Mouse (Mus musculus) cerebellum, adult 2 months (tissue): ENCODE results near the gene Hectd4.

Experiments
- CTCF ChIP-seq: fragments of 200-500 bp; IDR thresholded peaks from 2 replicates; pipeline ENCODE4 v1.5.1; 2011; ENCODE audit warnings: low read depth, mild to moderate bottlenecking, control low read depth, low read length, moderate library complexity, borderline replicate concordance; ENCODE audit not compliant: insufficient read depth
- POLR2A ChIP-seq: fragments of 200-500 bp; IDR thresholded peaks from 2 replicates; pipeline ENCODE4 v1.6.1; 2011; ENCODE audit warnings: low read length, control low read depth, borderline replicate concordance; ENCODE audit not compliant: insufficient read depth

GRCm38 (mm10) chr5:121400064-121400463 lies 180.0 kb downstream of the Hectd4 start:
- TF ChIP-seq CTCF: no peak
- TF ChIP-seq POLR2A: no peak
